Mouse (Mus musculus) heart, adult 9 months (tissue): ENCODE measurements around the gene Lamtor2.
A peak's percentile ranks its signal among the peaks of the same experiment; 100 is the strongest.

ENCODE experiments used
- DNase-seq, 2 experiments: peaks; one replicate each; pipeline ENCODE4 v3.0.0; 2022; ENCODE audit warnings: low spot score in 2 of 2

Lamtor2 gene

DNA sequence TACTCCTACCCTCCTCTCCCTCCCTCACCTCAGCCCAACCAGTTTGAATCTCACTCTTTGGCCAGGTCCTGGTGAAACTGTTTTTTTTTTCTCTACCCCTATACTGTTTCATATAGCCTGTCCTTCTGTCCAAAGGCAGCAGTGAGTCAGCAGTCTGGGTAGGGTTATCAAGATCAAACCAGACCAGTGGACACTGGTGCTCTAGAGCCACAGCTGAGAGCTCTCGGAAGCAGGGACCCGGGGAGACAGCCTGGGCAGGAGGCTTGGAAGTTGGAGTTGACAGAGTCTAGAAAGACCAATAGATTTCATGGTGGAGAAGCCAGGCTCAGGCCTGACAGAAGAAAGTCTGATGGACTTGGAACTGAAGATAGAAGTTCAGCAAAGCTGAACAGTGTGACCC is 15.7 kb upstream of the Lamtor2 start:
- no peak for DNase-seq

DNA sequence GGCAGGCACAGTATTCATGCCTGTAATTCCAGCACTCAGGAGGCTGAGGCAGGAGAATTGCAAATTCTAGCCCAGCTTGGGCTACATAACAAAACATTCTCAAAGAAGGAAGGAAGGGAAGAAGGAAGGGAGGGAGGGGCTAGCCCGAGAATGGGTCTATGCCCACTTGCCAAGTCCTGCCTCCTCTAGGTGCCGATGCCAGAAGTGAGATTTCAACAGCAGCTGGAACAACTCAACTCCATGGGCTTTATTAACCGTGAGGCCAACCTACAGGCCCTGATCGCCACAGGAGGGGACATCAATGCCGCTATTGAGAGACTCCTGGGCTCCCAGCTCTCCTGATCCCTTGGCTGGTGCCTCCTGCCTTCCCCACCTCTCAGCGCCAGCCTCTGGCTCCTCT is 15.0 kb upstream of the Lamtor2 start:
- peak in 1 of 2 experiments; percentile 45 for DNase-seq

DNA sequence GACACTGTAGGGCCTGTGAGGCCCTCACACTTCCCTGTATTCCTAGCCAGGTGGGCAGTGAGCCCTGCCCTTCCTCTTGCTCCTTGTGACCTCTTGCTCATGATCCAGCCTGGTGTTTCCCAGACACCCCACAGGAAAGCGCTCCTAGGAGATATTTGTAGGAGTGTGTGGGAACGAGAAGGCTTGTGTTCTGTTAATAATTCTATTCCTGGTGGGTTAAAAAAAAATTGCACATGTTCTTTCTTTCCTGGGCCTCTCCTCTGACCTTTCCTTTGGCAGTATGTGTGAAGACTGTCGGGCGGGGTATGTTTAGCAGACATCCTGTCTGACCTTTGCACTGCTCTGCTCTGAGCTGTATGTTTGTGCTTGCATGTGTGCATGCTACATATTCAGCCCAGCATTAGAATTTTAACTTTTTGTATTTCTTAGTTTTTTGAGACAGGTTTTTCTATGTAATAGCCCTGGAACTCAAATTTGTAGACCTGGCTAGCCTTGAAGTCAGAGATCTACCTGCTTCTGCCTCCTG is 13.7 kb upstream of the Lamtor2 start:
- no peak for DNase-seq

DNA sequence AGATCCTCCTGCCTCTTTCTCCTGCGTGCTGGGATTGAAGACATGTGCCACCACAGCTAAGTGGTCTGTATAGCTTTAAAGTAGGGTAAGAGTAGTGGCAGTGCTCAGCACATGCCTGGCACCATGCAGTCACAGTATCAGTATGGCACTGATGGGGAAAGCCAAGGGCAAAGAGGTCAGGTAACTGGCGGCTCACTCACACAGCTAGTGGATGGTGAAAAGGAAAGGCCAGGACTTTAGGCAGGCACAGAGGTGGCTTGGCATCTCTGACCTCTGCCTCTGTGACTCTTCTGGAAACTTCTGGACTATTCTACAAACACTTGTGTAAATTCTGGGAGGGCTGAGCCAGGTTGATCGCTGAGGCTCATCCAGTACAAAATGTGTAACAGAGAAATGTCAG is 13.2 kb upstream of the Lamtor2 start:
- DNase-seq: peak in 1 of 2 experiments; percentile 37

- DNase-seq: no peak
Observed at GRCm38 (mm10) chr3:88563966-88564365, 11.1 kb upstream of the Lamtor2 start.

- DNase-seq: no peak
Observed at GRCm38 (mm10) chr3:88563442-88563841, 10.6 kb upstream of the Lamtor2 start.

DNA sequence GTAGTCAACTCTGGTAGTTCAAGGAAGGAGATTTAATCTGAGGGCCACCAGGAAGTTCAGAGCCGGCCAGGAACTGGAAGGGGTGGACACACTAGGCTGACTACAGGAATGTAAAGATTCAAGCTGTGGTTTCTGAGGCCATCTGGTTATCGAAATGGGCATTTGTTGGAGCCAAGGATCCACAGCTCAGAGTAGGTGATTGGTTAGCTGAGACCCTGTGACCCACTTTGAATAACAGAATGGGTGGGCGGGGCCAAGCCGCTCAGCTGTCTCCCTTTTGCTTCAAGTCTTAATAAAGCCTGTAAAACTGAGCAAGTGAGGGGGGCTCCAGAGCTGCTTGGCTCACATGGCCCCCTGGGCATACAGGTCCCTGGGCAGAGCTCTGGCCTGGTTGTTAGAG is 9.1 kb upstream of the Lamtor2 start:
- DNase-seq: no peak

DNA sequence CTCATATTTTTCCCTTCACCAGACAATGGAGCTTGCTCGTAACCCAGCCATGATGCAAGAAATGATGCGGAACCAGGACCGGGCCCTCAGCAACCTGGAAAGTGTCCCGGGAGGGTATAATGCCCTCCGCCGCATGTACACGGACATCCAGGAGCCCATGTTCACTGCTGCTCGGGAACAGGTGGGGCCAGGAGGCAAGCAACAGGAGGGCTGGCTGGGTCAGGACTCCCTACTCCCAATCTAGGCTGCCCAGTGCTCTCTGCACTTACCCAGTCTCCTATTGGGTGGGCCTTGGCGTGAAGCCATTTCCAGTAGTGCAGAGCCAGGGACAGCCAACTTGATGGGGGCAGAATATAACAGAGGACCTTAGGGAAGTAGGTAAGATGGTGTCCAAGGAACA is 6.7 kb upstream of the Lamtor2 start:
- no peak for DNase-seq

DNA sequence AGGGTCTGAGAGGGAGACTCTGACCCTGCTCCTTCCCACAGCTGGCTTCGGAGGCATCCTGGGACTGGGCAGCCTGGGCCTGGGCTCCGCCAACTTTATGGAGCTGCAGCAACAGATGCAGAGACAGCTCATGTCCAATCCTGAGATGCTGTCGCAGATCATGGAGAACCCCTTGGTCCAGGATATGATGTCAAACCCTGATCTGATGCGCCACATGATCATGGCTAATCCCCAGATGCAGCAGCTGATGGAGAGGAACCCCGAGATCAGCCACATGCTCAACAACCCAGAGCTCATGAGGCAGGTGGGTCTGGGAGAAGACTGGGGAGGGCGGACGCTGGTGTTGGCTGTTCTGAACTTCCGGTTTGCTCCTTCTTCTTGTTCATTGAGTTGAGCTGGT is 3.7 kb upstream of the Lamtor2 start:
- DNase-seq: no peak

- no peak for DNase-seq
Observed at GRCm38 (mm10) chr3:88555731-88556130, 2.9 kb upstream of the Lamtor2 start.

- no peak for DNase-seq
Observed at GRCm38 (mm10) chr3:88555069-88555605, 2.3 kb upstream of the Lamtor2 start.

GRCm38 (mm10) chr3:88553880-88554586 is 1.2 kb upstream of the Lamtor2 start:
- DNase-seq: peak in 1 of 2 experiments; percentile 36

- peak; percentile 89 to 92 for DNase-seq
Observed at GRCm38 (mm10) chr3:88553525-88553879, 628 bp upstream of the Lamtor2 start, which contains the start of gene Ubqln4. Gene Ubqln4, plus strand, starts transcription at chr3:88553758.

GRCm38 (mm10) chr3:88552082-88552645 is 710 bp downstream of the Lamtor2 start:
- DNase-seq: no peak

- no peak for DNase-seq
Observed at GRCm38 (mm10) chr3:88551586-88551985, 1.3 kb downstream of the Lamtor2 start.

DNA sequence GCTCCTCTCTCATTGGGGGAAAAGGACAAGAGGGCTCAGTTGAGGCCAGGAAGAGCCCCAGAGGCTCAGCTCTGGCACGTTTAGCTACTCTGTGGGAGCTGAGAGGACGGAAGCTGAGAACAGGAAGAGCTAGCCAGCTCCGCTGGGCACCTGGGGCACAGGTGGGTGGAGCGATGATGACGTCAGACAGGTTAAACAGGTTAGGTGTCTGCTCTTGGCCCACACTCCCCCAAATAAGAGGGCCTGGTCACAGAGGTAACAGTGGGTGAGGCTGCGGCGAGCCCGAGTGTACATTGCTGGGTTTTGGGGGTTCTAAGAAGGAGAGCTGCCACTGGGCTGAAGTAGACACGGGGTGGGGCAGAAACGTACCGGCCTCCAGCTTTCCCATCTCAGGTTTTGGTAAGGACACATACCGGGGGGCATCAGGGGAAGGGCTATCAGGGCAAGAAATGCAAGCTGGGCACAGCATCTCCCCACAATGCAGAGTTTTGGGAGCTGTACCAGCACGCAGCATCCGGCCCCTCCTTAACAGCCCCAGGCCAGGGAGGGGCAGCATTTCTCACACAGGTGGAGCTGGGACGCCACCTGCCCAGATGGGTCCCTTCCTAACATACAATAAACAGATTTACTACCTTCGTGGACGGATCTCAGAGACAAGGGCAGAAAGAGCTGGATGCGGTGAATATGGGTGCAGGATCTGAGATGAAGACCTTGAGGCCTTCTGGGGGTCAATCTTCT is 4.5 kb downstream of the Lamtor2 start, which contains the start of gene Rab25:
TSS of gene Rab25 (minus strand) at position 121 of the 738 bp plus-strand sequence.
- no peak for DNase-seq

DNA sequence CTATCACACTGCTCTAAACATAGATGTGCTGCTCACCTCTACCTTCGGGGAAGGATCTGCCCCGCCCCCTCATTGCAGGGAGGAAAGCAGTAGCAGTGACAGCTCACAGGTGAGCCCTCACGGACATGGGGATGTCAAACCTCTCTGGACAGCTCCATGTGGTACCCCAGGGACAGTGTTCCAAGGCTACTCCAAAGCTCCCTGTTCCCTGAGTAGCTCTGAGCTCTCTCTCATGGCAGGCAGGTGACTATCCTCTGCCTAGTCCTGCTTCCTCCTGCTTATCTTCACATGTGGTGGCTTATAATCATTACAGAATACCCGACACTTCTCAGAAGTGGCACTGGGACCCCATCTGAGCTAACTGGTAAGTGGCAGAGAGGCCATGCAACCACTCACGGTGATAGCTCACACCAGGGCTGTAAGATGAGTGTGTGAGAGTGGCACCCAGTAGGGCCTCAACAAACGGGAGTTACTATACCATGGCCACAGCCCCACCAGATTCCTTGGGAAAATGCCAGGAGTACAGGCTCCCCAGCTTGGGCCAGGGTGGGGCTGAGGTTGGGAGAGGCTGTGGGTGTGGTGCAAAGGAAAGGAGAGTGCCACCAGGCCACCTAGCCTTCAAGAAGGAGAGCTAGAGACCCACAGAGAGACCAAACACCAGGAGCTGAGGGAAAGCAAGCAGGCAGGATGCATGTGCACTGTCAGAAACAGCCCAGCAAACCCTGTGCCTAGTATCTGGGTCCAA is 6.0 kb downstream of the Lamtor2 start:
- no peak for DNase-seq

DNA sequence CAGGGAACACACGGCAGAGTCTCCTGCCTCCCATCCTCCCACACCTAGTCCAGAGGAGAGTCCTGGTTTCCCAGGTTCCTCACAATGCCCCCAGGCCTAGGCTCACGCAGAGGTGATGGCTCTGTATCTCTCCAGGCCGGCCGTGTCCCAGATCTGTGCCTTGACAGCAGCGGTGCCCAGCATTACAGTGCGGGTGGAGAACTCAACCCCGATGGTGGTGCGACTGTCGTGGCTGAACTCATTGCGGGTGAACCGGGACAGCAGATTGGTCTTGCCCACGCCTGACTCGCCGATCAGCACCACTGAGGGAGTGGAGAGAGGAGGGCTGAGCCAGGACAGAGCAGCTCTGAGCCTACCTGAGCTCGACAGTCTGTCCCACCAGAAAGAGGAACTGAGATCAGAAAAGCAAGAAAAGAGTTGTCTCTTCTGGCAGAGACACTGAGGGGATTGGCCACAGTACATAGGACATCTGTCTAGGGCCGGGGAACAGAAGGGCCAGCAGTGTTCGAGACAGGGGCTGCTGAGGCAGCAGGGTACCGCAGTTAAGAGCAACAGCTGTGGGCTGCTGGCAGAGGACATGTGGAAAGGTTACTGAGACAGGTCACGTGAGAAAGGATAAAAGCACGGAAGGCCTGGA is 7.8 kb downstream of the Lamtor2 start:
- DNase-seq: no peak

GRCm38 (mm10) chr3:88544514-88544913 is 8.4 kb downstream of the Lamtor2 start:
- no peak for DNase-seq

DNA sequence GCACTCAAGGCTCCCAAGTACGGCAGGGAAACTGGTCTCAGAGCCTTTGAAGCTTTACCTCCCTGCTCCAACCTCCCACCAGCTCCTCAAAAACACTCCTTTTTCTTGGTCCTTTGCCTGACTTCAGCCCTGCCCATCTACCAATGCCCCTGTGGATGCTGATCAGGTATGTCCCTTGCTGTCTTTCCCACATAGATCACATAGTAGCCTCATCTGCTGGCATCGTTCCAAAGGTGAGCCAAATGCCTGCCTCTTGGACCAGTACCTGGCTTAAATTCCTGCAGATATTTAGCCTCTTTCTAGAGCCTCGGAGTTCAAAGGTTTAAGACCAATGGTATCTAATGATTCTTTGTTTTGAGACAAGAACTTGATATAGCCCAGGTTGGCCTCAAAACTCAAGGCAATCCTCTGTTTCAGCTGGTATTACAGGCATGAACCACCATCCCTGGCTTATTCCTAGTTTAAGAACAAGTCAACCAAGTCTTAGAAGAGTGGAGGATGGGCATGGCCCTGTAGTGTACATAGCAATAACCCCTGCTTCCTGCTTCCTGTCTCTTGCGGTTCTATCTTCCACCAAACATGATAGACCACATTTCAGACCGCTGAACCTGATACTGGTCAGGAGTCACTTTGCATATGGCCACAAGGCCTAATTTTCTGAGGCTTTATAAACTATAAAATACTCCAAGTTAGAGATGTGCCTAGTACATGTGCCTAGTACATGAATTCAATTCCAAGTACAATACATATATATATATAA is 9.0 kb downstream of the Lamtor2 start:
- no peak for DNase-seq
